Mouse (Mus musculus) MEL (cell line): ENCODE measurements around the gene Nmnat3.

Experiments used
- BHLHE40 ChIP-seq: IDR thresholded peaks from 2 replicates; pipeline ENCODE4 v1.6.1; 2012; ENCODE audit warnings: low read depth, mild to moderate bottlenecking, inconsistent platforms, low read length, improper control_type of control experiment, borderline replicate concordance
- CHD1 ChIP-seq: IDR thresholded peaks from 2 replicates; pipeline ENCODE4 v1.6.1; 2012; ENCODE audit warnings: low read depth, mild to moderate bottlenecking, inconsistent platforms, low read length, improper control_type of control experiment
- CTCF ChIP-seq, 3 experiments: IDR thresholded peaks in 2 of 3; conservative IDR thresholded peaks in 1 of 3; 2 replicates each; pipeline ENCODE4 v1.5.1; 2011 to 2012; ENCODE audit warnings: low read length in 3 of 3, low read depth in 2 of 3, mild to moderate bottlenecking in 2 of 3, improper control_type of control experiment in 1 of 3, inconsistent platforms in 1 of 3, mixed read lengths in 1 of 3, moderate library complexity in 1 of 3; ENCODE audit not compliant: control insufficient read depth in 1 of 3, insufficient read depth in 1 of 3, poor library complexity in 1 of 3, severe bottlenecking in 1 of 3
- EP300 ChIP-seq, 2 experiments: IDR thresholded peaks; 2 replicates each; pipeline ENCODE4 v1.6.1; 2011; ENCODE audit warnings: improper control_type of control experiment in 2 of 2, low read length in 2 of 2, low read depth in 1 of 2, mild to moderate bottlenecking in 1 of 2
- HCFC1 ChIP-seq: IDR thresholded peaks from 2 replicates; pipeline ENCODE4 v1.6.1; 2012; ENCODE audit warnings: low read depth, mild to moderate bottlenecking, inconsistent platforms, low read length, improper control_type of control experiment, moderate library complexity
- NELFE ChIP-seq: IDR thresholded peaks from 2 replicates; pipeline ENCODE4 v1.6.1; 2011; ENCODE audit warnings: low read depth, low read length, improper control_type of control experiment
- POLR2A ChIP-seq, 2 experiments: IDR thresholded peaks; 2 replicates each; pipeline ENCODE4 v1.6.1; 2011 to 2012; ENCODE audit warnings: low read length in 2 of 2, mild to moderate bottlenecking in 2 of 2, control low read depth in 1 of 2, improper control_type of control experiment in 1 of 2, low read depth in 1 of 2, moderate library complexity in 1 of 2; ENCODE audit not compliant: control insufficient read depth in 1 of 2, insufficient read depth in 1 of 2, poor library complexity in 1 of 2
- POLR2AphosphoS2 ChIP-seq: IDR thresholded peaks from 2 replicates; pipeline ENCODE4 v1.6.1; 2011; ENCODE audit warnings: low read length, improper control_type of control experiment
- RCOR1 ChIP-seq: IDR thresholded peaks from 2 replicates; pipeline ENCODE4 v1.6.1; 2012; ENCODE audit warnings: low read depth, mild to moderate bottlenecking, inconsistent platforms, low read length, improper control_type of control experiment
- TBP ChIP-seq: IDR thresholded peaks from 2 replicates; pipeline ENCODE4 v1.8.0; 2011; ENCODE audit warnings: low read depth, low read length, improper control_type of control experiment
- TCF12 ChIP-seq: IDR thresholded peaks from 2 replicates; pipeline ENCODE4 v1.6.1; 2014; ENCODE audit warnings: low read depth, mild to moderate bottlenecking, inconsistent platforms, low read length, improper control_type of control experiment, moderate library complexity
- UBTF ChIP-seq: IDR thresholded peaks from 2 replicates; pipeline ENCODE4 v1.6.1; 2012; ENCODE audit warnings: low read depth, mild to moderate bottlenecking, inconsistent platforms, low read length, improper control_type of control experiment, moderate library complexity, borderline replicate concordance; ENCODE audit not compliant: insufficient read depth
- USF2 ChIP-seq, 2 experiments: IDR thresholded peaks; 2 replicates each; pipeline ENCODE4 v1.6.1; 2011 to 2012; ENCODE audit warnings: improper control_type of control experiment in 2 of 2, low read length in 2 of 2, borderline replicate concordance in 1 of 2, inconsistent platforms in 1 of 2, low read depth in 1 of 2, mild to moderate bottlenecking in 1 of 2; ENCODE audit not compliant: insufficient read depth in 1 of 2

DNA sequence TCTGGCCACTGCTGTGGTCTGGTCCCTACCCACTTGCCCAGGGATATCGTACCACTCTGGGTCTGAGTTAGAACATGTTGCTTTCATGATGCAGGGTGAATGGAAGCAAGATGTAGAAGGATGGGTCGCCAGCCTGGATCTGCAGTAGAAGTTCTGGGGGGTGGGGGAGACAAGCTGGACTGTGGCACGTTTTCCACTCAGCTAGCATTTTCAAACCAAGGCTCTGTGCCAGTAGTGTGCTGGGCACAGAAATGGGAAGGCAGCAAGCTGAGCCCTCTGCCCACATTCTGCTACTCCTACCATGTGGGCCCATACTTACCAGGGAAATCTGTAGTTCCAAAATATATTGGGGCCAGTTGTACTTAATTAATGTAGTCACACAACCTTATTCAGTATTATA is 33.5 kb downstream of the Nmnat3 start:
- TF ChIP-seq TBP (no peak), CTCF (IDR thresholded peaks at IDR 0.05 in 2 of 3, conservative IDR thresholded peaks at IDR 0.05 in 1 of 3; ENCODE audit: control insufficient read depth in 1 of 3, insufficient read depth in 1 of 3, low read depth in 2 of 3, low read length in 3 of 3, poor library complexity in 1 of 3, severe bottlenecking in 1 of 3) (no peak), EP300 (IDR thresholded peaks at IDR 0.05; ENCODE audit: low read depth in 1 of 2, low read length in 2 of 2) (no peak), BHLHE40 (no peak), NELFE (no peak), USF2 (IDR thresholded peaks at IDR 0.05; ENCODE audit: borderline replicate concordance in 1 of 2, insufficient read depth in 1 of 2, low read depth in 1 of 2, low read length in 2 of 2) (no peak), TCF12 (no peak), RCOR1 (no peak), POLR2AphosphoS2 (no peak), UBTF (no peak), POLR2A (IDR thresholded peaks at IDR 0.05; ENCODE audit: control insufficient read depth in 1 of 2, insufficient read depth in 1 of 2, low read depth in 1 of 2, low read length in 2 of 2, poor library complexity in 1 of 2) (no peak), CHD1 (no peak), HCFC1 (no peak)
